Comparison of ENCODE assay signal across 20 mouse cellular contexts in the genomic region with DNA sequence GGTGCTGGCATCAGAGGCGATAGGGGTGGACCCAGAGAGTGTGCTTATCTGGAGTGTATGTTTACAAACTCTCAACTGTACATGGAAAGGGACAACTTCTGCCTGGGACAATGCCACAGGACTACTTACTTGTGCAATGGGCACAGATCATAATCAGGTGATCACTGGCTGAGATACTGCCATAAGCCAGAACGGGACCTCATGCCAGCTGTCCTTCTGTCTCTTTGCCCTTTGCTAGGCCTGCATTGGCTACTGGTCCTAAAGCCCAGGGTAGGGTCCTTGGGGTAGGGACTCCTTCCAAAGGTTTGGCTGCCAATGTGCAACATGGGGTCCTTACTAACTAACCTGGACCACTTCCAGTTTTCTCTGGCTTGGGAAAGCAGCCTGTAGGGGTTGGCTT.
DNase-seq lines count a peak whose midpoint lies in the region; ATAC-seq and TF ChIP-seq lines count a peak whose summit lies in the region.
"Had no signal": no experiment of that assay in that cellular context is flagged by ENCODE, and none has a peak within 500 bp of the region (broad histone marks: within the 10 kb centered on the region; RNA-seq: fewer than 3 reads in every experiment).

No protein-coding gene starts in this region.

- WGBS in hindbrain, embryonic 15.5 days, result 73% methylated on average over 2 of the region's 2 CpGs
- 86% methylated on average over 2 of the region's 2 CpGs for WGBS in hindbrain, embryonic 13.5 days
- WGBS in liver, adult 2 months, result 24% methylated on average over 2 of the region's 2 CpGs
- WGBS in liver, embryonic 12.5 days (ENCODE audit: insufficient replicate concordance), result 68% methylated on average over 2 of the region's 2 CpGs
- WGBS in midbrain, embryonic 11.5 days, result 88% methylated on average over 2 of the region's 2 CpGs
- 91% methylated on average over 2 of the region's 2 CpGs for WGBS in midbrain, embryonic 13.5 days

- DNase-seq in liver, adult 2 months (ENCODE audit: extremely low read depth, low read depth, low spot score), result peak; percentile 100
- peak; percentile 31 for DNase-seq in midbrain, embryonic 11.5 days (ENCODE audit: low spot score, missing footprints)
- peak; percentile 36 for DNase-seq in fat pad, adult 2 months (ENCODE audit: extremely low read depth, low read depth, low spot score)
- no peak for DNase-seq in gastrocnemius, adult 8-10 months (ENCODE audit: low spot score in 2 of 2)
- DNase-seq: adrenal gland, adult 8-10 months; adrenal gland, postnatal 36 days; cerebellum, adult 11 months; cerebellum, adult 9-11 months; embryo, embryonic 11 days; gastrocnemius, postnatal 25 days had no signal

- no peaks in the 10 kb centered on the region for H3K36me3 ChIP-seq in hindbrain, embryonic 15.5 days
- H3K36me3 ChIP-seq in hindbrain, embryonic 13.5 days, result no peaks in the 10 kb centered on the region
- H3K36me3 ChIP-seq in liver, adult 2 months (ENCODE audit: control insufficient read depth, insufficient read depth, low read length), result no peaks in the 10 kb centered on the region
- no peaks in the 10 kb centered on the region for H3K36me3 ChIP-seq in liver, embryonic 12.5 days
- no peaks in the 10 kb centered on the region for H3K36me3 ChIP-seq in midbrain, embryonic 11.5 days (ENCODE audit: control insufficient read depth, insufficient read depth, low read length)
- H3K36me3 ChIP-seq in midbrain, embryonic 13.5 days, result no peaks in the 10 kb centered on the region
- H3K36me3 ChIP-seq: embryonic facial prominence, embryonic 15.5 days; forebrain, embryonic 12.5 days; heart, embryonic 12.5 days had no signal

- no peaks in the 10 kb centered on the region; the same call in 1 of the 2 replicates for H3K79me2 ChIP-seq in liver, adult 2 months (ENCODE audit: control insufficient read depth, insufficient read depth, low read length)

- H3K27ac ChIP-seq in hindbrain, embryonic 15.5 days (replicated peaks), result no peak overlapping the region
- no peak overlapping the region for H3K27ac ChIP-seq in hindbrain, embryonic 13.5 days
- peak overlapping the region; percentile 90 for H3K27ac ChIP-seq in liver, adult 2 months (replicated peaks; ENCODE audit: insufficient read depth, low read depth, low read length)
- H3K27ac ChIP-seq in liver, embryonic 12.5 days, result no peak overlapping the region
- no peak overlapping the region for H3K27ac ChIP-seq in midbrain, embryonic 11.5 days (ENCODE audit: low read depth, low read length)
- no peak overlapping the region for H3K27ac ChIP-seq in midbrain, embryonic 13.5 days
- H3K27ac ChIP-seq: embryonic facial prominence, embryonic 15.5 days; forebrain, embryonic 12.5 days had no signal

- no peak overlapping the region for H3K9ac ChIP-seq in hindbrain, embryonic 15.5 days
- no peak overlapping the region for H3K9ac ChIP-seq in hindbrain, embryonic 13.5 days
- peak overlapping the region; percentile 16 for H3K9ac ChIP-seq in liver, adult 2 months (ENCODE audit: low read depth, low read length)
- no peak overlapping the region for H3K9ac ChIP-seq in liver, embryonic 12.5 days
- H3K9ac ChIP-seq in midbrain, embryonic 11.5 days (ENCODE audit: low read length), result no peak overlapping the region
- H3K9ac ChIP-seq in midbrain, embryonic 13.5 days (replicated peaks), result no peak overlapping the region
- H3K9ac ChIP-seq: embryonic facial prominence, embryonic 15.5 days; forebrain, embryonic 12.5 days; heart, embryonic 12.5 days had no signal

- no peak for TF ChIP-seq CTCF in liver, adult 2 months (IDR thresholded peaks at IDR 0.05; ENCODE audit: low read depth, low read length)

- peaks cover 5% of the 10 kb centered on the region; the same call in 1 of the 2 replicates for H3K4me1 ChIP-seq in hindbrain, embryonic 15.5 days (replicated peaks)
- peaks cover 13% of the 10 kb centered on the region; the same call in 1 of the 2 replicates for H3K4me1 ChIP-seq in hindbrain, embryonic 13.5 days (replicated peaks)
- peaks cover 27% of the 10 kb centered on the region for H3K4me1 ChIP-seq in liver, adult 2 months (ENCODE audit: control insufficient read depth, insufficient read depth, low read length)
- no peaks in the 10 kb centered on the region for H3K4me1 ChIP-seq in liver, embryonic 12.5 days
- H3K4me1 ChIP-seq in midbrain, embryonic 11.5 days (ENCODE audit: control insufficient read depth, insufficient read depth, low read length), result no peaks in the 10 kb centered on the region
- no peaks in the 10 kb centered on the region for H3K4me1 ChIP-seq in midbrain, embryonic 13.5 days (replicated peaks)
- H3K4me1 ChIP-seq: forebrain, embryonic 12.5 days; heart, embryonic 12.5 days had no signal

- H3K4me2 ChIP-seq in hindbrain, embryonic 15.5 days, result no peak overlapping the region
- no peak overlapping the region for H3K4me2 ChIP-seq in hindbrain, embryonic 13.5 days
- H3K4me2 ChIP-seq in liver, embryonic 12.5 days, result no peak overlapping the region
- H3K4me2 ChIP-seq in midbrain, embryonic 11.5 days, result no peak overlapping the region
- H3K4me2 ChIP-seq in midbrain, embryonic 13.5 days (replicated peaks), result no peak overlapping the region
- H3K4me2 ChIP-seq: embryonic facial prominence, embryonic 15.5 days; forebrain, embryonic 12.5 days; heart, embryonic 12.5 days had no signal

- no peak overlapping the region for H3K4me3 ChIP-seq in hindbrain, embryonic 15.5 days
- H3K4me3 ChIP-seq in hindbrain, embryonic 13.5 days, result no peak overlapping the region
- H3K4me3 ChIP-seq in liver, adult 2 months (ENCODE audit: insufficient read depth, low read depth, low read length), result no peak overlapping the region
- no peak overlapping the region for H3K4me3 ChIP-seq in liver, embryonic 12.5 days
- no peak overlapping the region for H3K4me3 ChIP-seq in midbrain, embryonic 11.5 days (ENCODE audit: low read depth, low read length)
- no peak overlapping the region for H3K4me3 ChIP-seq in midbrain, embryonic 13.5 days (replicated peaks)
- H3K4me3 ChIP-seq: embryonic facial prominence, embryonic 15.5 days; erythroblast, embryonic 14.5 days; forebrain, embryonic 12.5 days; heart, embryonic 12.5 days had no signal

- H3K9me3 ChIP-seq in hindbrain, embryonic 15.5 days, result no peaks in the 10 kb centered on the region
- H3K9me3 ChIP-seq in hindbrain, embryonic 13.5 days, result no peaks in the 10 kb centered on the region
- no peaks in the 10 kb centered on the region; the same call in 1 of the 2 replicates for H3K9me3 ChIP-seq in liver, embryonic 12.5 days (replicated peaks)
- no peaks in the 10 kb centered on the region for H3K9me3 ChIP-seq in midbrain, embryonic 11.5 days (ENCODE audit: control insufficient read depth, low read length)
- H3K9me3 ChIP-seq in midbrain, embryonic 13.5 days, result no peaks in the 10 kb centered on the region
- H3K9me3 ChIP-seq: embryonic facial prominence, embryonic 15.5 days; forebrain, embryonic 12.5 days had no signal

- peak; percentile 54 for ATAC-seq in hindbrain, embryonic 15.5 days (ENCODE audit: low FRiP score, low read depth)
- ATAC-seq in hindbrain, embryonic 13.5 days (ENCODE audit: low FRiP score), result no peak
- no peak for ATAC-seq in liver, embryonic 12.5 days
- no peak for ATAC-seq in midbrain, embryonic 11.5 days (ENCODE audit: low FRiP score)
- ATAC-seq in midbrain, embryonic 13.5 days, result no peak
- ATAC-seq: forebrain, embryonic 16.5 days; inflammation-experienced regulatory T-cells, adult 6 months had no signal

- TF ChIP-seq POLR2A in liver, adult 2 months (IDR thresholded peaks at IDR 0.05; ENCODE audit: extremely low read depth, insufficient read depth, low read length), result no peak

- H3K27me3 ChIP-seq in hindbrain, embryonic 15.5 days, result no peaks in the 10 kb centered on the region
- H3K27me3 ChIP-seq in hindbrain, embryonic 13.5 days, result peaks cover 25% of the 10 kb centered on the region
- H3K27me3 ChIP-seq in liver, adult 2 months (ENCODE audit: control insufficient read depth, insufficient read depth, low read length), result no peaks in the 10 kb centered on the region
- peaks cover 11% of the 10 kb centered on the region for H3K27me3 ChIP-seq in liver, embryonic 12.5 days (replicated peaks)
- H3K27me3 ChIP-seq in midbrain, embryonic 11.5 days (ENCODE audit: control insufficient read depth, insufficient read depth, low read length), result no peaks in the 10 kb centered on the region
- H3K27me3 ChIP-seq in midbrain, embryonic 13.5 days, result no peaks in the 10 kb centered on the region
- H3K27me3 ChIP-seq: embryonic facial prominence, embryonic 15.5 days had no signal

Comparison
In these comparisons a context has a peak if more than half of its experiments do, and no peak if none do; other contexts are left out.
1. DNase-seq: peak in liver, adult 2 months (single experiment), midbrain, embryonic 11.5 days (single experiment) and fat pad, adult 2 months (single experiment); none in gastrocnemius, adult 8-10 months (0 of 2).